Mouse (Mus musculus) heart, postnatal 0 days (tissue): ENCODE data around the gene Gmds. TPM values are rescaled to one million over a fixed set of nuclear protein-coding genes. Genes with fewer than 3 reads are reported as not detected.
A peak's percentile ranks its signal among the peaks of the same experiment; 100 is the strongest.

Experiments
- ATAC-seq: fragments of 200-750 bp; cut with Nextera tagmentation; 2 replicates; pipeline ENCODE4 v1.8.0; 2017; ENCODE audit warnings: low read depth, moderate number of reproducible peaks, moderate library complexity; ENCODE audit not compliant: insufficient read depth
- DNase-seq: peaks from one replicate; pipeline ENCODE4 v3.0.0-alpha.2; 2016; ENCODE audit warnings: low spot score
- H3K27ac ChIP-seq: fragments of 300-500 bp; sonication (generic); 2 replicates; pipeline ENCODE4 v1.5.1; 2014; ENCODE audit warnings: low read depth, mild to moderate bottlenecking
- H3K27me3 ChIP-seq: fragments of 300-500 bp; sonication (generic); 2 replicates; pipeline ENCODE4 v1.6.1; 2014; ENCODE audit warnings: low read length, mixed read lengths; ENCODE audit not compliant: control insufficient read depth, insufficient read depth
- H3K36me3 ChIP-seq: fragments of 300-500 bp; sonication (generic); replicated peaks from 2 replicates; pipeline ENCODE4 v1.6.1; 2014; ENCODE audit warnings: low read length, mixed read lengths; ENCODE audit not compliant: control insufficient read depth, insufficient read depth
- H3K4me1 ChIP-seq: fragments of 300-500 bp; sonication (generic); 2 replicates; pipeline ENCODE4 v1.6.1; 2014; ENCODE audit warnings: antibody characterized with exemption; ENCODE audit not compliant: control insufficient read depth, insufficient read depth
- H3K4me2 ChIP-seq: fragments of 300-500 bp; sonication (generic); 2 replicates; pipeline ENCODE4 v1.6.1; 2014; ENCODE audit warnings: low read depth, mild to moderate bottlenecking, low read length, moderate library complexity
- H3K4me3 ChIP-seq: fragments of 300-500 bp; sonication (generic); 2 replicates; pipeline ENCODE4 v1.5.1; 2014; ENCODE audit warnings: low read depth, low read length
- H3K9ac ChIP-seq: fragments of 300-500 bp; sonication (generic); replicated peaks from 2 replicates; pipeline ENCODE4 v1.6.1; 2014; ENCODE audit warnings: low read depth, low read length, mixed read lengths
- H3K9me3 ChIP-seq: fragments of 300-500 bp; sonication (generic); replicated peaks from 2 replicates; pipeline ENCODE4 v1.6.1; 2016; ENCODE audit warnings: low read length; ENCODE audit not compliant: control insufficient read depth
- CTCF ChIP-seq: IDR thresholded peaks from 2 replicates; pipeline ENCODE4 v1.5.1; 2016; ENCODE audit warnings: antibody characterized with exemption, control low read depth, low read depth
- EP300 ChIP-seq: IDR thresholded peaks from 2 replicates; pipeline ENCODE4 v1.6.1; 2016; ENCODE audit warnings: antibody characterized with exemption, low read depth
- WGBS: fragments of 180-500 bp; shearing (Covaris S2); extraction: QIAGEN DNeasy Blood & Tissue Kit; methylation state at CpG from one replicate; pipeline ENCODE4 v1.1.7; 2014; 5-methylcytosine and 5-hydroxymethylcytosine counted together
- polyA plus RNA-seq: library from polyadenylated mRNA; unstranded; fragments of >200 nt; fragmentation: Nextera tagmentation; extraction: Ambion mirVana; gene quantifications from 2 replicates; pipeline ENCODE4 v1.2.1, GENCODE M21; 2015
- total RNA-seq: library from RNA; depleted of rRNA; stranded (reverse); fragments of >200 nt; gene quantifications from 2 replicates; pipeline ENCODE4 v1.2.3, GENCODE M21; 2014; ENCODE audit warnings: low replicate concordance

The Gmds gene
- total and polyA plus RNA-seq, 2 experiments from 2014 or later, result 1.3 to 13.0 TPM

- no peak for DNase-seq
- TF ChIP-seq CTCF (no peak), EP300 (no peak)
- Histone ChIP-seq H3K36me3 (no peaks in the 10 kb centered on the region), H3K27me3 (peaks cover 92% of the 10 kb centered on the region), H3K4me1 (peaks cover 3% of the 10 kb centered on the region), H3K4me2 (peak overlapping the region; percentile 9; the same call in 1 of the 2 replicates), H3K27ac (no peak overlapping the region), H3K4me3 (no peak overlapping the region), H3K9me3 (no peaks in the 10 kb centered on the region), H3K9ac (no peak overlapping the region)
- ATAC-seq, result no peak
- WGBS, result 11% methylated on average over 30 of the region's 31 CpGs
These were observed 535.1 kb downstream of the Gmds start for GRCm38 (mm10) chr13:31803166-31804093.

GRCm38 (mm10) chr13:31802447-31802846 lies 536.1 kb downstream of the Gmds start:
- no peak overlapping the region for H3K9ac ChIP-seq
- no peak overlapping the region for H3K27ac ChIP-seq
- no peak overlapping the region for H3K4me3 ChIP-seq
- no peak for TF ChIP-seq EP300
- no peak for TF ChIP-seq CTCF
- ATAC-seq, result no peak
- WGBS, result 14% methylated on average over 5 of the region's 5 CpGs
- peaks cover 3% of the 10 kb centered on the region for H3K4me1 ChIP-seq
- H3K4me2 ChIP-seq, result no peak overlapping the region
- H3K9me3 ChIP-seq, result no peaks in the 10 kb centered on the region
- H3K27me3 ChIP-seq, result peaks cover 88% of the 10 kb centered on the region
- no peak for DNase-seq
- H3K36me3 ChIP-seq, result no peaks in the 10 kb centered on the region

- 7% methylated on average over 25 of the region's 25 CpGs for WGBS
- Histone ChIP-seq H3K4me1 (peaks cover 3% of the 10 kb centered on the region), H3K9ac (no peak overlapping the region), H3K4me2 (peak overlapping the region; percentile 66), H3K9me3 (no peaks in the 10 kb centered on the region), H3K27ac (no peak overlapping the region), H3K27me3 (peaks cover 81% of the 10 kb centered on the region), H3K4me3 (peak overlapping the region; percentile 41), H3K36me3 (no peaks in the 10 kb centered on the region)
- TF ChIP-seq CTCF (no peak), EP300 (no peak)
- DNase-seq (no peak), ATAC-seq (no peak)
These were observed 536.7 kb downstream of the Gmds start for GRCm38 (mm10) chr13:31801703-31802305.

GRCm38 (mm10) chr13:31800581-31801576 lies 537.7 kb downstream of the Gmds start:
- WGBS, result 4% methylated on average over 43 of the region's 43 CpGs
- no peak overlapping the region for H3K27ac ChIP-seq
- DNase-seq, result peak; percentile 80
- H3K27me3 ChIP-seq, result peaks cover 76% of the 10 kb centered on the region
- TF ChIP-seq EP300 (no peak), CTCF (peak; percentile 92)
- H3K4me2 ChIP-seq, result peak overlapping the region; percentile 66
- no peak overlapping the region for H3K9ac ChIP-seq
- peaks cover 3% of the 10 kb centered on the region for H3K4me1 ChIP-seq
- peak; percentile 82 for ATAC-seq
- H3K9me3 ChIP-seq, result no peaks in the 10 kb centered on the region
- peak overlapping the region; percentile 41 for H3K4me3 ChIP-seq
- no peaks in the 10 kb centered on the region for H3K36me3 ChIP-seq

GRCm38 (mm10) chr13:31798075-31798474 lies 540.5 kb downstream of the Gmds start:
- no peak overlapping the region for H3K27ac ChIP-seq
- H3K4me1 ChIP-seq, result peaks cover 3% of the 10 kb centered on the region
- H3K27me3 ChIP-seq, result peaks cover 51% of the 10 kb centered on the region
- no peak overlapping the region for H3K4me2 ChIP-seq
- ATAC-seq, result no peak
- no peak for DNase-seq
- H3K4me3 ChIP-seq, result no peak overlapping the region
- H3K36me3 ChIP-seq, result no peaks in the 10 kb centered on the region
- H3K9me3 ChIP-seq, result no peaks in the 10 kb centered on the region
- no peak overlapping the region for H3K9ac ChIP-seq
- 19% methylated on average over 9 of the region's 9 CpGs for WGBS
- no peak for TF ChIP-seq EP300
- no peak for TF ChIP-seq CTCF
